Mouse (Mus musculus) MEL (cell line): ENCODE measurements at regions not wholly inside any gene's neighbourhood (a gene's known extent, or its start where the extent isn't known, plus 50 kb on each side); places are given as distances from the start of the nearest gene placed in this dataset.

Source experiments
- DNase-seq: peaks from one replicate; pipeline ENCODE4 v3.0.0; 2011; ENCODE audit warnings: low read depth, low spot score
- H3K27ac ChIP-seq: 2 replicates; pipeline ENCODE4 v1.5.1; 2012; ENCODE audit warnings: low read depth, mild to moderate bottlenecking, control low read depth, low read length, moderate library complexity; ENCODE audit not compliant: control insufficient read depth
- H3K27me3 ChIP-seq, 2 experiments: fragments of 150-350 bp in 1 of 2; sonication (generic) in 1 of 2; 2 replicates each; pipeline ENCODE4 v1.6.1; 2012; ENCODE audit warnings: low read length in 2 of 2, mild to moderate bottlenecking in 2 of 2, improper control_type of control experiment in 1 of 2, moderate library complexity in 1 of 2; ENCODE audit not compliant: insufficient read depth in 2 of 2, control insufficient read depth in 1 of 2
- H3K36me3 ChIP-seq, 2 experiments: 2 replicates each; pipeline ENCODE4 v1.6.1; 2012 to 2014; ENCODE audit warnings: low read length in 2 of 2, improper control_type of control experiment in 1 of 2, inconsistent platforms in 1 of 2, mild to moderate bottlenecking in 1 of 2; ENCODE audit not compliant: insufficient read depth in 2 of 2, control insufficient read depth in 1 of 2
- H3K4me1 ChIP-seq, 2 experiments: fragments of 150-350 bp in 1 of 2; sonication (generic) in 1 of 2; 2 replicates each; pipeline ENCODE4 v1.6.1; 2012; ENCODE audit warnings: low read length in 2 of 2, improper control_type of control experiment in 1 of 2, mild to moderate bottlenecking in 1 of 2; ENCODE audit not compliant: insufficient read depth in 2 of 2, control insufficient read depth in 1 of 2
- H3K4me3 ChIP-seq, 2 experiments: fragments of 150-350 bp in 1 of 2; sonication (generic) in 1 of 2; 2 replicates each; pipeline ENCODE4 v1.5.1; 2012; ENCODE audit warnings: low read depth in 2 of 2, low read length in 2 of 2, mild to moderate bottlenecking in 2 of 2, moderate library complexity in 2 of 2, control low read depth in 1 of 2, improper control_type of control experiment in 1 of 2; ENCODE audit not compliant: control insufficient read depth in 1 of 2, insufficient read depth in 1 of 2
- H3K79me2 ChIP-seq: 2 replicates; pipeline ENCODE4 v1.6.1; 2012; ENCODE audit warnings: mild to moderate bottlenecking, low read length, moderate library complexity; ENCODE audit not compliant: control insufficient read depth, poor library complexity, insufficient read depth
- H3K9ac ChIP-seq: 2 replicates; pipeline ENCODE4 v1.6.1; 2012; ENCODE audit warnings: low read depth, mild to moderate bottlenecking, control low read depth, low read length, moderate library complexity; ENCODE audit not compliant: control insufficient read depth, poor library complexity, severe bottlenecking
- H3K9me3 ChIP-seq: fragments of 150-350 bp; sonication (generic); replicated peaks from 2 replicates; pipeline ENCODE4 v1.6.1; 2012; ENCODE audit warnings: mild to moderate bottlenecking, low read length, improper control_type of control experiment, moderate library complexity; ENCODE audit not compliant: insufficient read depth
- BHLHE40 ChIP-seq: IDR thresholded peaks from 2 replicates; pipeline ENCODE4 v1.6.1; 2012; ENCODE audit warnings: low read depth, mild to moderate bottlenecking, inconsistent platforms, low read length, improper control_type of control experiment, borderline replicate concordance
- CHD1 ChIP-seq: IDR thresholded peaks from 2 replicates; pipeline ENCODE4 v1.6.1; 2012; ENCODE audit warnings: low read depth, mild to moderate bottlenecking, inconsistent platforms, low read length, improper control_type of control experiment
- CTCF ChIP-seq, 3 experiments: IDR thresholded peaks in 2 of 3; conservative IDR thresholded peaks in 1 of 3; 2 replicates each; pipeline ENCODE4 v1.5.1; 2011 to 2012; ENCODE audit warnings: low read length in 3 of 3, low read depth in 2 of 3, mild to moderate bottlenecking in 2 of 3, improper control_type of control experiment in 1 of 3, inconsistent platforms in 1 of 3, mixed read lengths in 1 of 3, moderate library complexity in 1 of 3; ENCODE audit not compliant: control insufficient read depth in 1 of 3, insufficient read depth in 1 of 3, poor library complexity in 1 of 3, severe bottlenecking in 1 of 3
- ELF1 ChIP-seq: IDR thresholded peaks from 2 replicates; pipeline ENCODE4 v1.6.1; 2014; ENCODE audit warnings: low read depth, mild to moderate bottlenecking, inconsistent platforms, low read length, improper control_type of control experiment, moderate library complexity
- EP300 ChIP-seq, 2 experiments: IDR thresholded peaks; 2 replicates each; pipeline ENCODE4 v1.6.1; 2011; ENCODE audit warnings: improper control_type of control experiment in 2 of 2, low read length in 2 of 2, low read depth in 1 of 2, mild to moderate bottlenecking in 1 of 2
- GATA1 ChIP-seq: IDR thresholded peaks from 2 replicates; pipeline ENCODE4 v1.6.1; 2011; ENCODE audit warnings: low read depth, low read length, improper control_type of control experiment
- KAT2A ChIP-seq: conservative IDR thresholded peaks from 2 replicates; pipeline ENCODE4 v1.6.1; 2012; ENCODE audit warnings: low read depth, low read length, improper control_type of control experiment, inconsistent platforms
- MEF2A ChIP-seq: IDR thresholded peaks from 2 replicates; pipeline ENCODE4 v1.6.1; 2014; ENCODE audit warnings: low read depth, mild to moderate bottlenecking, inconsistent platforms, low read length, improper control_type of control experiment; ENCODE audit not compliant: poor library complexity, insufficient replicate concordance, severe bottlenecking; ENCODE audit errors: extremely low read depth
- MXI1 ChIP-seq: IDR thresholded peaks from 2 replicates; pipeline ENCODE4 v1.6.1; 2011; ENCODE audit warnings: mild to moderate bottlenecking, low read depth, low read length, improper control_type of control experiment
- MYC ChIP-seq: IDR thresholded peaks from 2 replicates; pipeline ENCODE4 v1.6.1; 2011; ENCODE audit warnings: low read depth, mild to moderate bottlenecking, low read length, improper control_type of control experiment, moderate library complexity
- NELFE ChIP-seq: IDR thresholded peaks from 2 replicates; pipeline ENCODE4 v1.6.1; 2011; ENCODE audit warnings: low read depth, low read length, improper control_type of control experiment
- NRF1 ChIP-seq: IDR thresholded peaks from 2 replicates; pipeline ENCODE4 v1.6.1; 2014; ENCODE audit warnings: low read depth, mild to moderate bottlenecking, inconsistent platforms, low read length, improper control_type of control experiment, moderate library complexity; ENCODE audit not compliant: poor library complexity, insufficient read depth, severe bottlenecking
- POLR2A ChIP-seq, 2 experiments: IDR thresholded peaks; 2 replicates each; pipeline ENCODE4 v1.6.1; 2011 to 2012; ENCODE audit warnings: low read length in 2 of 2, mild to moderate bottlenecking in 2 of 2, control low read depth in 1 of 2, improper control_type of control experiment in 1 of 2, low read depth in 1 of 2, moderate library complexity in 1 of 2; ENCODE audit not compliant: control insufficient read depth in 1 of 2, insufficient read depth in 1 of 2, poor library complexity in 1 of 2
- POLR2AphosphoS2 ChIP-seq: IDR thresholded peaks from 2 replicates; pipeline ENCODE4 v1.6.1; 2011; ENCODE audit warnings: low read length, improper control_type of control experiment
- POLR2AphosphoS5 ChIP-seq: IDR thresholded peaks from 2 replicates; pipeline ENCODE4 v1.6.1; 2012; ENCODE audit warnings: low read depth, borderline replicate concordance, mild to moderate bottlenecking, inconsistent platforms, low read length, moderate library complexity, mixed read lengths
- RAD21 ChIP-seq: IDR thresholded peaks from 2 replicates; pipeline ENCODE4 v1.6.1; 2011; ENCODE audit warnings: mild to moderate bottlenecking, low read depth, low read length, improper control_type of control experiment
- RCOR1 ChIP-seq: IDR thresholded peaks from 2 replicates; pipeline ENCODE4 v1.6.1; 2012; ENCODE audit warnings: low read depth, mild to moderate bottlenecking, inconsistent platforms, low read length, improper control_type of control experiment
- SIN3A ChIP-seq: IDR thresholded peaks from 2 replicates; pipeline ENCODE4 v1.6.1; 2012; ENCODE audit warnings: low read length, improper control_type of control experiment, inconsistent platforms
- SMC3 ChIP-seq: IDR thresholded peaks from 2 replicates; pipeline ENCODE4 v1.6.1; 2011; ENCODE audit warnings: low read depth, low read length, improper control_type of control experiment
- TAL1 ChIP-seq: IDR thresholded peaks from 2 replicates; pipeline ENCODE4 v1.6.1; 2012; ENCODE audit warnings: mild to moderate bottlenecking, inconsistent platforms, low read length, moderate library complexity, mixed read lengths
- TBP ChIP-seq: IDR thresholded peaks from 2 replicates; pipeline ENCODE4 v1.8.0; 2011; ENCODE audit warnings: low read depth, low read length, improper control_type of control experiment
- USF1 ChIP-seq: IDR thresholded peaks from 2 replicates; pipeline ENCODE4 v1.6.1; 2014; ENCODE audit warnings: low read depth, mild to moderate bottlenecking, inconsistent platforms, low read length, improper control_type of control experiment, moderate library complexity
- USF2 ChIP-seq, 2 experiments: IDR thresholded peaks; 2 replicates each; pipeline ENCODE4 v1.6.1; 2011 to 2012; ENCODE audit warnings: improper control_type of control experiment in 2 of 2, low read length in 2 of 2, borderline replicate concordance in 1 of 2, inconsistent platforms in 1 of 2, low read depth in 1 of 2, mild to moderate bottlenecking in 1 of 2; ENCODE audit not compliant: insufficient read depth in 1 of 2
- ZC3H11A ChIP-seq: IDR thresholded peaks from 2 replicates; pipeline ENCODE4 v1.6.1; 2012; ENCODE audit warnings: low read depth, mild to moderate bottlenecking, inconsistent platforms, low read length, improper control_type of control experiment
- ZMIZ1 ChIP-seq: IDR thresholded peaks from 2 replicates; pipeline ENCODE4 v1.6.1; 2012; ENCODE audit warnings: low read depth, mild to moderate bottlenecking, inconsistent platforms, low read length, improper control_type of control experiment, moderate library complexity
- ZNF384 ChIP-seq: IDR thresholded peaks from 2 replicates; pipeline ENCODE4 v1.6.1; 2012; ENCODE audit warnings: low read depth, mild to moderate bottlenecking, inconsistent platforms, low read length, improper control_type of control experiment

DNA sequence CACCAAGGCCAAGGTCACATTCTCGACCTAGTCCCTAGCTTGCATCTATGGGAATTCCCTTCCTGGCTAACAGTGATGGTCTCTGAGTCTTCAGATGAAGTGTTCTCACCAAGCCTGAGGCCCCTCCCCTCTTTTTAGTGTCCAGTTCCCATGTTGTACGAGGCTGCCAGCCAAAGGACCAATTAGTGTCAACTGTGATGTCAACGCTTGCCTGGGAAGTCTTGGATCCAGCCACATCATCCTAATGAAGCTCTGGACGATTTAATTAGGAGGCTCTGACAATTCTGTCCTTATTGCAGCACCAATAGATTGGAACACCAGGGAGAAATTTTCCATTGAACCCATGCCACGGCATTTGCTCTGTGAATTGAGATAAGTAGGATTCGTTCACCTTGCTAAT lies 202.4 kb upstream of the Gm6657 start:
- no peak overlapping the region for H3K4me3 ChIP-seq
- H3K79me2 ChIP-seq, result no peaks in the 10 kb centered on the region
- DNase-seq, result no peak
- H3K36me3 ChIP-seq, result no peaks in the 10 kb centered on the region
- no peak overlapping the region for H3K9ac ChIP-seq
- H3K27ac ChIP-seq, result no peak overlapping the region
- TF ChIP-seq MXI1 (no peak), POLR2AphosphoS5 (no peak), KAT2A (no peak), TAL1 (no peak), POLR2A (IDR thresholded peaks at IDR 0.05; ENCODE audit: control insufficient read depth in 1 of 2, insufficient read depth in 1 of 2, low read depth in 1 of 2, low read length in 2 of 2, poor library complexity in 1 of 2) (no peak), RAD21 (no peak), MEF2A (no peak), SMC3 (no peak), NRF1 (no peak), BHLHE40 (no peak), POLR2AphosphoS2 (no peak), EP300 (IDR thresholded peaks at IDR 0.05; ENCODE audit: low read depth in 1 of 2, low read length in 2 of 2) (no peak), GATA1 (no peak), RCOR1 (no peak)
- H3K27me3 ChIP-seq, result peaks cover 2 to 16% of the 10 kb centered on the region in 2 experiments
- H3K9me3 ChIP-seq, result no peaks in the 10 kb centered on the region
- no peaks in the 10 kb centered on the region for H3K4me1 ChIP-seq

DNA sequence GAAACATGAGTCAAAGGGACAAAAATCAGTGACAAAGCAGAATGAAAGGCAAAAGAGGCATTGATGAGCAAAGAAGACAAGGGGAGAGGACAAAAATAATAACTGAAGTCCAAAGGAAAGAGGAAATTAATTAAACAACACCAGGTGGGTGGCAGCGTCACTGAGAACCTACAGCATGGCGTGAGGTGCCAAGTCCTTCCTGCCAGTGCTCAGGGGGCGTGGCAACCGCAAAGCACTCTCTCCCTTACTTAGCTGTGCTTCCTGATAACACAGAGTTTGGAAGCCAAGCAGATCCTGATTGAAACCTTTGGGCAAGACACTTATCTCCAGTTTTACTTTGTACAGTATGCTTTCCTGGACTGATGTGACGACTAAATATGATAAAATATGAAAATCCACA lies 199.9 kb upstream of the Gm6657 start:
- TF ChIP-seq GATA1 (0 out of 2 replicates have a peak, but pooled peaks have one; percentile 2), CHD1 (no peak), BHLHE40 (no peak), CTCF (IDR thresholded peaks at IDR 0.05 in 2 of 3, conservative IDR thresholded peaks at IDR 0.05 in 1 of 3; ENCODE audit: control insufficient read depth in 1 of 3, insufficient read depth in 1 of 3, low read depth in 2 of 3, low read length in 3 of 3, poor library complexity in 1 of 3, severe bottlenecking in 1 of 3) (no peak), ZMIZ1 (no peak), ZC3H11A (no peak), POLR2AphosphoS2 (no peak), SMC3 (no peak), TBP (no peak), NELFE (no peak), USF1 (no peak), ELF1 (no peak), TAL1 (no peak), MXI1 (no peak), ZNF384 (no peak), MYC (no peak), USF2 (IDR thresholded peaks at IDR 0.05; ENCODE audit: borderline replicate concordance in 1 of 2, insufficient read depth in 1 of 2, low read depth in 1 of 2, low read length in 2 of 2) (no peak), RCOR1 (peak; percentile 48; the same call in 1 of the 2 replicates), NRF1 (no peak), EP300 (IDR thresholded peaks at IDR 0.05; ENCODE audit: low read depth in 1 of 2, low read length in 2 of 2) (0 out of 4 replicates have a peak, but pooled peaks of 1 of the 2 experiments have one; percentile 8), POLR2A (IDR thresholded peaks at IDR 0.05; ENCODE audit: control insufficient read depth in 1 of 2, insufficient read depth in 1 of 2, low read depth in 1 of 2, low read length in 2 of 2, poor library complexity in 1 of 2) (no peak), SIN3A (no peak)
- peak; percentile 48 for DNase-seq
- Histone ChIP-seq H3K4me3 (no peak overlapping the region), H3K9ac (no peak overlapping the region), H3K9me3 (no peaks in the 10 kb centered on the region), H3K27ac (no peak overlapping the region), H3K36me3 (no peaks in the 10 kb centered on the region), H3K27me3 (peaks cover 2 to 16% of the 10 kb centered on the region in 2 experiments), H3K79me2 (no peaks in the 10 kb centered on the region), H3K4me1 (no peaks in the 10 kb centered on the region)
